Comparison of ENCODE assay signal across 28 mouse cellular contexts in the genomic region with DNA sequence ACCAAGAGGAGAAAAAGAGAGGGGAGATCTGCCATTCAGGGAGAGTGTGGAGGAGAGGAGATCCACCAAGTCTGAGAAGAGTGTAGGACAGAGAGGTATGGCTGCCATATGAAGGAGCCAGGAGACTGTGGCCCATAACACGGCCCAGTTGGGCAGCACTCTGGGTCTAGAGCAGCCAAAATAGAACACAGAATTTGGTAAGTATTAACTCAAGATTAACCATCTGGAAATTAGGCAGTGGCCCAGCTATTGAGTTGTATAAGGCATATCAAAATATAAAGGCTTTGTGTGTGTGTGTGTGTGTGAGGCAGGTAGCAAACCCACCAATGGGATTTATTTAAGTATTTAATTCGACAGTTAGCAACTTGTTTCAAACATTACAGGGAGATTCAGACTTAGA. TPM values are rescaled to one million over a fixed set of nuclear protein-coding genes. Genes with fewer than 3 reads are reported as not detected.
A peak's percentile ranks its signal among the peaks of the same experiment; 100 is the strongest.
DNase-seq lines count a peak whose midpoint lies in the region; ATAC-seq and TF ChIP-seq lines count a peak whose summit lies in the region.
"Had no signal": no experiment of that assay in that cellular context is flagged by ENCODE, and none has a peak within 500 bp of the region (broad histone marks: within the 10 kb centered on the region; RNA-seq: fewer than 3 reads in every experiment).

No protein-coding gene starts in this region.

- ATAC-seq in kidney, embryonic 15.5 days (replicated peaks; ENCODE audit: low FRiP score): no peak
- ATAC-seq in liver, embryonic 11.5 days (replicated peaks; ENCODE audit: low FRiP score): no peak
- ATAC-seq: activated CD4-positive, CD25-positive, alpha-beta regulatory T cell, adult 4 months; CD4-positive, CD25-positive, alpha-beta regulatory T cell, adult 4 months; forebrain, embryonic 13.5 days; Patski had no signal

- DNase-seq in kidney, adult 11 months: peak; percentile 13
- DNase-seq in kidney, postnatal 14 days: no peak
- peak; percentile 71 for DNase-seq in kidney, adult 2 months
- DNase-seq in kidney, postnatal 25 days: no peak
- peak; percentile 72 for DNase-seq in kidney, adult 9 months
- no peak for DNase-seq in liver, adult 2 months (ENCODE audit: extremely low read depth, low read depth, low spot score)
- no peak for DNase-seq in liver, embryonic 11.5 days (ENCODE audit: low spot score)
- DNase-seq: adrenal gland, adult 8-10 months; adrenal gland, postnatal 14 days; adrenal gland, postnatal 36 days; B cell, adult 2 months; cerebellum, adult 11-12 months; cerebellum, adult 2 months; cerebellum, adult 9-10 months; cerebellum, postnatal 10 days; cerebellum, postnatal 25 days had no signal

- H3K36me3 ChIP-seq in kidney, adult 2 months (ENCODE audit: control insufficient read depth, insufficient read depth, low read length): no peaks in the 10 kb centered on the region
- no peaks in the 10 kb centered on the region for H3K36me3 ChIP-seq in kidney, embryonic 15.5 days
- no peaks in the 10 kb centered on the region for H3K36me3 ChIP-seq in liver, adult 2 months (ENCODE audit: control insufficient read depth, insufficient read depth, low read length)
- no peaks in the 10 kb centered on the region for H3K36me3 ChIP-seq in liver, embryonic 11.5 days (ENCODE audit: control insufficient read depth, insufficient read depth, low read length)
- H3K36me3 ChIP-seq: embryonic facial prominence, embryonic 10.5 days; embryonic facial prominence, embryonic 12.5 days; G1E had no signal

- no peaks in the 10 kb centered on the region for H3K4me1 ChIP-seq in kidney, adult 2 months (ENCODE audit: control insufficient read depth, insufficient read depth, low read length)
- H3K4me1 ChIP-seq in kidney, embryonic 15.5 days: no peaks in the 10 kb centered on the region
- no peaks in the 10 kb centered on the region; the same call in 1 of the 2 replicates for H3K4me1 ChIP-seq in liver, adult 2 months (ENCODE audit: control insufficient read depth, insufficient read depth, low read length)
- no peaks in the 10 kb centered on the region for H3K4me1 ChIP-seq in liver, embryonic 11.5 days (replicated peaks; ENCODE audit: control insufficient read depth, insufficient read depth, low read length)
- H3K4me1 ChIP-seq: embryonic facial prominence, embryonic 10.5 days; embryonic facial prominence, embryonic 12.5 days; forebrain, embryonic 13.5 days had no signal

- TF ChIP-seq CTCF in kidney, adult 2 months (conservative IDR thresholded peaks at IDR 0.05; ENCODE audit: insufficient read depth, insufficient read length, low read depth, low read length): no peak
- no peak for TF ChIP-seq CTCF in liver, adult 2 months (IDR thresholded peaks at IDR 0.05; ENCODE audit: low read depth, low read length)

- no peaks in the 10 kb centered on the region for H3K27me3 ChIP-seq in kidney, adult 2 months (replicated peaks; ENCODE audit: control insufficient read depth, insufficient read depth, low read length)
- H3K27me3 ChIP-seq in kidney, embryonic 15.5 days: no peaks in the 10 kb centered on the region
- no peaks in the 10 kb centered on the region for H3K27me3 ChIP-seq in liver, adult 2 months (ENCODE audit: control insufficient read depth, insufficient read depth, low read length)
- H3K27me3 ChIP-seq in liver, embryonic 11.5 days (replicated peaks; ENCODE audit: control insufficient read depth, insufficient read depth, low read length): no peaks in the 10 kb centered on the region
- H3K27me3 ChIP-seq: CH12.LX; embryonic facial prominence, embryonic 12.5 days; forebrain, embryonic 13.5 days; Patski had no signal

- H3K4me3 ChIP-seq in kidney, adult 2 months (ENCODE audit: insufficient read depth, low read depth, low read length): no peak overlapping the region
- H3K4me3 ChIP-seq in kidney, embryonic 15.5 days (replicated peaks): no peak overlapping the region
- no peak overlapping the region for H3K4me3 ChIP-seq in liver, adult 2 months (ENCODE audit: insufficient read depth, low read depth, low read length)
- no peak overlapping the region for H3K4me3 ChIP-seq in liver, embryonic 11.5 days (ENCODE audit: low read depth, low read length)
- H3K4me3 ChIP-seq: embryonic facial prominence, embryonic 10.5 days; embryonic facial prominence, embryonic 12.5 days; forebrain, embryonic 13.5 days had no signal

- WGBS in kidney, adult 2 months: 52% methylated on average over 2 of the region's 2 CpGs
- WGBS in kidney, embryonic 15.5 days: 67% methylated on average over 2 of the region's 2 CpGs
- WGBS in liver, adult 2 months: 35% methylated on average over 2 of the region's 2 CpGs
- WGBS in liver, embryonic 11.5 days: 67% methylated on average over 2 of the region's 2 CpGs

- no peak for TF ChIP-seq POLR2A in kidney, adult 2 months (IDR thresholded peaks at IDR 0.05; ENCODE audit: low read depth, low read length)
- TF ChIP-seq POLR2A in liver, adult 2 months (IDR thresholded peaks at IDR 0.05; ENCODE audit: extremely low read depth, insufficient read depth, low read length): no peak

- no peaks in the 10 kb centered on the region for H3K79me2 ChIP-seq in liver, adult 2 months (ENCODE audit: control insufficient read depth, insufficient read depth, low read length)

- H3K9ac ChIP-seq in kidney, embryonic 15.5 days: no peak overlapping the region
- peak overlapping the region; percentile 45; the same call in 1 of the 2 replicates for H3K9ac ChIP-seq in liver, adult 2 months (ENCODE audit: low read depth, low read length)
- H3K9ac ChIP-seq in liver, embryonic 11.5 days (ENCODE audit: low read depth, low read length): no peak overlapping the region
- H3K9ac ChIP-seq: embryonic facial prominence, embryonic 12.5 days; forebrain, embryonic 13.5 days had no signal

- H3K27ac ChIP-seq in kidney, adult 2 months (ENCODE audit: insufficient read depth, low read depth, low read length): no peak overlapping the region; the same call in 1 of the 2 replicates
- H3K27ac ChIP-seq in kidney, embryonic 15.5 days: no peak overlapping the region
- peak overlapping the region; percentile 97 for H3K27ac ChIP-seq in liver, adult 2 months (replicated peaks; ENCODE audit: insufficient read depth, low read depth, low read length)
- H3K27ac ChIP-seq in liver, embryonic 11.5 days (ENCODE audit: low read depth, low read length): no peak overlapping the region
- H3K27ac ChIP-seq: embryonic facial prominence, embryonic 10.5 days; embryonic facial prominence, embryonic 12.5 days; forebrain, embryonic 13.5 days had no signal

- H3K4me2 ChIP-seq in kidney, embryonic 15.5 days: no peak overlapping the region
- no peak overlapping the region for H3K4me2 ChIP-seq in liver, embryonic 11.5 days
- H3K4me2 ChIP-seq: embryonic facial prominence, embryonic 12.5 days; forebrain, embryonic 13.5 days had no signal

- no peaks in the 10 kb centered on the region for H3K9me3 ChIP-seq in kidney, embryonic 15.5 days (replicated peaks)
- no peaks in the 10 kb centered on the region for H3K9me3 ChIP-seq in liver, embryonic 11.5 days (ENCODE audit: control insufficient read depth, low read length)
- H3K9me3 ChIP-seq: G1E had no signal

RNA-seq across cellular contexts. Expression of a gene that starts 43.4 kb away (rescaled TPM):
- polyA plus RNA-seq in kidney, adult 2 months (2012; rRNA removed): 6.0 and 7.3 TPM in 2 replicates
- polyA plus RNA-seq in kidney, embryonic 15.5 days (2015; fragmentation: Nextera tagmentation; extraction: Ambion mirVana): 2.2 and 2.3 TPM in 2 replicates
- 235 and 248 TPM in 2 replicates for total RNA-seq in liver, adult 2 months (2014; rRNA removed)
- 104 and 111 TPM in 2 replicates for polyA plus RNA-seq in liver, adult 2 months (2012; rRNA removed)
- not detected in 2 replicates for polyA plus RNA-seq in liver, embryonic 11.5 days (2014; fragmentation: Nextera tagmentation; extraction: Ambion mirVana)
- total RNA-seq: adrenal gland, adult 18-20 months; adrenal gland, adult 8-10 months; adrenal gland, postnatal 14 days; CH12.LX had no signal
- polyA plus RNA-seq: activated CD4-positive, CD25-positive, alpha-beta regulatory T cell, adult 4 months; cerebellum, adult 2 months; embryonic facial prominence, embryonic 10.5 days; embryonic facial prominence, embryonic 12.5 days; embryonic facial prominence, embryonic 14.5 days; forebrain, embryonic 11.5 days; forebrain, embryonic 13.5 days; G1E; Patski had no signal

Comparison
In these comparisons a context has a peak if more than half of its experiments do, and no peak if none do; other contexts are left out.
1. DNase-seq: peak in kidney, adult 11 months (single experiment), kidney, adult 2 months (single experiment) and kidney, adult 9 months (single experiment); none in kidney, postnatal 14 days (single experiment), kidney, postnatal 25 days (0 of 2), liver, adult 2 months (single experiment) and liver, embryonic 11.5 days (single experiment).
2. RNA of a gene that starts 43.4 kb away (polyA plus RNA-seq): 104 to 111 TPM in liver, adult 2 months; 6.0 to 7.3 TPM in kidney, adult 2 months, 2.2 to 2.3 TPM in kidney, embryonic 15.5 days and not detected in liver, embryonic 11.5 days; every median in the first group is over 10 times any median in the second.